Mouse (Mus musculus): Measurements from ENCODE around the gene Cysrt1.
A peak's percentile ranks its signal among the peaks of the same experiment; 100 is the strongest.
"Not testable (repeated sequence)": the region's sequence is repeated elsewhere in the genome, so short reads cannot be mapped to it uniquely, and the experiment has no call there.

Cysrt1 gene

GRCm38 (mm10) chr2:25264851-25265250 is 22.6 kb upstream of the Cysrt1 start:
- DNase-seq (ENCODE audit: low read depth, low spot score) = no peak

DNA sequence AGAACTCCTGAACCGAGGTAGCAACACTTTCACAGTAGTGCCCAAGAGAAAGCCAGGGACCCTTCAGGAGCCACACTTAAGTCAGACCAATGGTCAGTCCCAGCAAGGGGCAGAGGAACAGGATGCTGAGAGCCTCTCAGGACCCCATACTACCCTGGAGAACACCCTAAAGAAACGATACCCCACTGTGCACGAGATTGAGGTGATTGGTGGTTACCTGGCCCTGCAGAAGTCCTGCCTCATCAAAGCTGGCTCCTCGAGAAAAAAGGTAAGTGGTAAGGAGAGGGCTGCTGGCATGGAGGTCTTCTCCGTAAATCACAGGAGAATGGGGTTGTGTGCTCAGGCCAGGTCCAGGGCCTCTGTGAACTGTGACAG is 22.0 kb upstream of the Cysrt1 start:
- DNase-seq (ENCODE audit: low read depth, low spot score) = no peak

GRCm38 (mm10) chr2:25263623-25264285 is 21.5 kb upstream of the Cysrt1 start:
- DNase-seq (ENCODE audit: low read depth, low spot score) = no peak

DNA sequence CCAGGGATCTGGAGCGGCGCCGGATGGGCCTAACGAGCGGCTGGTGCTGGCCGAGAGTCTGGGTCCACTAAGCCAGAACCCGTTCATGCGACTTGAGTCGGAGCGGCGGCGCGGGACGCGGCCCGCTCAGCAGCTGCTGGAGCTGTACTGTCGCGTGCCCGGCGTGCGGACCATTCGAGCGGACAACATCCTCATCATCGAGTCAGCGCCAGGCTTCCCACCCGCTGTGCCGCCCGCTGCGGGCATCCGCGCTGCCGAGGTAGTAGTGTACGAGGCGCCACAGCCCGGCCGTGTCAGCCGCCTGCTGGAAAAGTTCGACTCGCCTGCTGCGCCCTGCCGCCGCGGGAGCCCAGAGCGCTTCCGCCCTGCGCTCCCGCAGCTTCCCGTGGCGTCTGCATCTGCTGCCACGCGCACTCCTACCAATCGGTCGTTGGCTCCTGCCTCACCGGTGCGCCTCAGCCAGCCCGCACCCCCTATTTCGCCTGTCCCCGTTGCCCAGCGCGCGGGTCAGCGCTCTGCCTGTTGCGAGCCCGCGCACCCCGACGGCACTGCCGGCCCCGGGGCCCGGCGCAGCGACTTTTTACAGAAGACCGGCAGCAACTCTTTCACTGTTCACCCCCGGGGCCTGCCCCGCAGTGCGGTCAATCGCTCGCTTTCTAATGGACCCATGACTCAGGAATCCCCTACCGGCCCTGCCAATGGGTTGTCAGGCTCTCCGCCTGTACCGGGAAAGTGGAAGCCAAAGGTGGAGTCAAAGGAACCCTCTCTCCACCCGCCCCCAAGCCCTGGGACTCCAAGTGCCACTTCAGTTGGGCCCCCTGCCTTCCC is 20.8 kb upstream of the Cysrt1 start:
- no peak for DNase-seq (ENCODE audit: low read depth, low spot score)

DNA sequence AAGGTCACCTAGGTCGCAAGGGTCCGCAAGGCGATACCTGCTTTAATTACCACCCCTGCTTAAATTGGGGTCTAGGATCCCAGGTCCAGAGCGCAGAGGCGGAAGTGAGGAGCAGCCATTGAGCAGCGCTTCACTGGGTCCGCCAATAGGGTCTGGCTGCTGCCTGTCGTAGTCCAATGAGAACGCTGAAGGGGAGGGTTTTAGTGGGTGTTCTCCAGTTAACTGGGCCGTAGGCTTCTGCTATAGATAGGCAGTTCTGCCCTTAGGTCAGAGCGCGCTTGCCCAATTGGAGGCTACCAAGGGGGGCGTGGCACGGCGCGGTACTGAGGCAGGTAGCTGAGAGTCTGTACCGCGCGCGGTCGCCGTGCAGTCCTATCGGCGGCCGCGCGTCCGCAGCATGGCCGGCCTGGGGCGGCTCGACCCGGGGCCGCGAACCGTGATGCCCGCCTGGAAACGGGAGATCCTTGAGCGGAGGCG is 20.1 kb upstream of the Cysrt1 start, which contains the start of gene Tprn:
Gene Tprn (plus strand): TSS at position 328 of the 477 bp plus-strand sequence.
- peak; percentile 90 for DNase-seq (ENCODE audit: low read depth, low spot score)

- no peak for DNase-seq (ENCODE audit: low read depth, low spot score)
Measured at GRCm38 (mm10) chr2:25261870-25262269, 19.6 kb upstream of the Cysrt1 start.

DNA sequence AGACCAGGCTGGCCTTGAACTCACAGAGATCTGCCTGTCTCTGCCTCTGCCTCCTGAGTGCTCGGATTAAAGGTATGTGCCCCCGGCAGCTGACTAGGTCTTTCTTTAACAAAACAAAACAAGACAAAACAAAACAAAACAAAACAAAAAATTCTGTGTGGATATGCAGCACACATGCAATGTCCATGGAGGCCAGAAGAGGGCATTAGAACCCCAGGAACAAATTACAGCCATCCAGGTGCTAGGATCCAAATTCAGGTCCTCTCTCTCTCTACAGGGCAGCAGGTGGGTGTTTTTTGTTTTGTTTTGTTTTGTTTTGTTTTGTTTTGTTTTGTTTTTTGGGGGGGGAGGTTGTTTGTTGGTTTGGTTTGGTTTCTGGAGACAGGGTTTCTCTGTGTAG is 16.6 kb upstream of the Cysrt1 start:
- DNase-seq (ENCODE audit: low read depth, low spot score) = no peak

GRCm38 (mm10) chr2:25257250-25257649 is 15.0 kb upstream of the Cysrt1 start:
- not testable (repeated sequence) for DNase-seq (ENCODE audit: low read depth, low spot score)

DNA sequence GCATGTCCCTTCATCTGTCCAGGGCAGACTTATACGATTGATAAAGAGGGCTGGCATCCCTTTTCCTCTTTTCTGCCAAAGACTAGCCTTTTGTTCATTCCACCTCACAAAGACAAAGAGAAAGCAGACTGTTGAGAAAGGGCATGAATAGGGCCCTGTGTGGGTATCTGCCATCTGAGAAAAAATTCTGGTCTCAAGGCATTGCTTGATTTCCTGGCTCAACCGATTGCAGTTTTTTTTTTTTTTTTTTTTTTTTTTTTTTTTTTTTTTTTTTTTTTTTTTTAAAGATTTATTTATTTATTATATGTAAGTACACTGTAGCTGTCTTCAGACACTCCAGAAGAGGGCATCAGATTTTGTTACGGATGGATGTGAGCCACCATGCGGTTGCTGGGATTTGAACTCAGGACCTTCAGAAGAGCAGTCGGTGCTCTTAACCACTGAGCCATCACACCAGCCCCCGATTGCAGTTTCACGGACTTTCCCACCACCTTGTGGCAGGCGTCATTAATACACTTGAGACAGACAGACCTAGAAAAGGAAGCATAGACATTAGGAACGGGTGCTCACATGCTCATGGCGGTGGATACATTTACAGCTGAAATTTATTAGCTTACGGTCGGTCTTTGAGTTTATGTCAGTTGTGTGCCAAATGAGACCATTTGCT is 14.3 kb upstream of the Cysrt1 start:
- DNase-seq (ENCODE audit: low read depth, low spot score) = not testable (repeated sequence)

DNA sequence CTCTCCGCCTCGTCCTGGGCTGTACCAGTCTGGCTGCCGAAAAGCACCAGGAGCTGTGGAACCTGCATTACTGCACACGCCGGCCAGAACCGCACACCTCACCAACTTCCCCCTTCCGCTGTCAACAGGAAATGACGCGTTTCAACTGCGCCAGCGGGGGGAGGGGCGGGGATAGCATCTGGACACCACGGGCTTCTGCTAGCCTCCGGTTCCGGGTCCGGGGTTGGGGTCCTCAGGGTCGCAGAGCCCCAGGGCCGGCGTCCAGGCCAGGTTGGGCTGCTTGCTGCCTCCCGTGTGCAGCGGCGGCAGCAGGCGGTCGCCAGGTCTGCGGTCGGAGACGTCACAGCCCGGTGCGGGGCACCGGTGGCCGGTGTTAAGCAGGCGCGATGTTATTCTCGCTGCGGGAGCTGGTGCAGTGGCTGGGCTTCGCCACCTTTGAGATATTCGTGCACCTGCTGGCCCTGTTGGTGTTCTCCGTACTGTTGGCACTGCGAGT is 13.1 kb upstream of the Cysrt1 start, which contains the start of gene Tmem203:
Gene Tmem203 (plus strand): TSS at position 156 of the 496 bp plus-strand sequence.
- DNase-seq (ENCODE audit: low read depth, low spot score) = peak; percentile 92

DNA sequence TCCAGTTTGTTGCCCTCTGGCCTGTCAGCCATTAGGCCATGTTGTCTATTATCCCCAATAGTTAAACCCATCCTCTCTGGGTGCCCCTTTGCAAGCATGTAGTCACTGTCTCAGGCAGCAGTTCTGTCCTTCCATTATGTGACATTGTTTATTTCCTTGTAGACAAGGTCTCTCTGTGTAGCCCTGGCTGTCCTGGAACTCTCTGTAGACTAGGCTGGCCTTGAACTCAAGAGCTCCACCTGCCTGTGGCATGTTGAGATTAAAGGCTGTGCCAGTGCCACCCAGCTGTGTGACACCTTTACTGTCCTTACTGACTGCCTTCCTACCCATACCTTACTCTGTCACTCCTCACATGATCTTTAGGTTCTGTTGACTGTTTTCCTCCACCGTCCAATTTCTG is 10.1 kb upstream of the Cysrt1 start:
- DNase-seq (ENCODE audit: low read depth, low spot score) = no peak

- DNase-seq (ENCODE audit: low read depth, low spot score) = no peak
Measured at GRCm38 (mm10) chr2:25246183-25247072, 4.2 kb upstream of the Cysrt1 start, which contains the start of gene AL732309.1. TSS of gene AL732309.1 (minus strand) at chr2:25246863.

GRCm38 (mm10) chr2:25244144-25244543 is 1.9 kb upstream of the Cysrt1 start:
- DNase-seq (ENCODE audit: low read depth, low spot score) = no peak

GRCm38 (mm10) chr2:25243342-25243741 is 1.1 kb upstream of the Cysrt1 start:
- no peak for DNase-seq (ENCODE audit: low read depth, low spot score)

DNA sequence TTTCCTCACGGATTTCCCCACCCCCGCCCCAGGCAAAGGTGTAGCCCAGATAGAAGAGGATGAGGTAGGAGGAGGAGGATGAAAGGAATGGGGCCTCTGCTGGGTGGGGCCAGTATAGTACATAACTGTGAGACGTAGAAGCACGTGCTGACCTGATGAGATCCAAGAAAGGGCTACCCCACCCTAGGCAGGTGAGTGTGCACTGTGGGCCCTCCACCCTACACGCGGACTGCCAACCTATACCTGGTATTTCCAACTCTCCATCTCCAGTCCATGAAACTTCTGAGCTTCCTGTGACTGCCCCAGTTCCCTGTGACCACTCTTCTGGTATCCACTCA is 845 bp downstream of the Cysrt1 start:
- no peak for DNase-seq (ENCODE audit: low read depth, low spot score)

DNA sequence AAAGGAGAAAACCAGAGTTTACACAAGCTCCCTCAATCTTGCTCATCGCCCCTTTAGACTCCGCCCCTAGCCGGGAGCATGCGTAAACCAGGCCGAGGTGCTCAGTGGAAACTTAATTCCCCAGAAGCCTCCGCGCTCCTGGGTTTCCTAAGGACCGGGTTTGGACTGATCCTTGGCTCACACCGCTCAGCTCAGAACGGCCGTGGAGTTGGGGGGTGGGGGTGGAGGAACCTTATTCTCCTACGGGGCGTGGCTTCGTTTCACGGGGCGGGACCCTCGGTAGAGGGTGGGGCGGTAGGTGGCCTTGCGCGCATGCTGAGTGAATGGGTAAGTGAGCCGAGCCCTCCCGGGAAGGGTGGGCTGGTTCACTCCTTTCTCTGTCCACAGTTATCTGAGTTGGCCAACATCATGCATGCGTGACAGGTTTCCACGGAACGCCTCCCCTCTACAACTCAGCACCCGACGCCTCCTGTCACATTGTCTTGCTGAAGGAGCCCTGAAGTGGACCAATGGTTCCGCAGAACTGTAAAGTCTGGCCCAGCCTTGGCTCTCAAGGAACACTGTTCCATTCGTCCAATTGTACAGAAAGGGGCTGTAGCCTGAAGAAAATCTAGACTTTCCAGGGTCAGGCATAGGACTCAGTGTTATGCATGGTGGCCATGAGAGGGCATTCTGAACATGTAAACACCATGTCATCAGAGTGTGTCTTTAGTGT is 1.4 kb downstream of the Cysrt1 start:
- DNase-seq (ENCODE audit: low read depth, low spot score) = peak; percentile 65

GRCm38 (mm10) chr2:25240310-25240709 is 1.9 kb downstream of the Cysrt1 start:
- DNase-seq (ENCODE audit: low read depth, low spot score) = no peak

DNA sequence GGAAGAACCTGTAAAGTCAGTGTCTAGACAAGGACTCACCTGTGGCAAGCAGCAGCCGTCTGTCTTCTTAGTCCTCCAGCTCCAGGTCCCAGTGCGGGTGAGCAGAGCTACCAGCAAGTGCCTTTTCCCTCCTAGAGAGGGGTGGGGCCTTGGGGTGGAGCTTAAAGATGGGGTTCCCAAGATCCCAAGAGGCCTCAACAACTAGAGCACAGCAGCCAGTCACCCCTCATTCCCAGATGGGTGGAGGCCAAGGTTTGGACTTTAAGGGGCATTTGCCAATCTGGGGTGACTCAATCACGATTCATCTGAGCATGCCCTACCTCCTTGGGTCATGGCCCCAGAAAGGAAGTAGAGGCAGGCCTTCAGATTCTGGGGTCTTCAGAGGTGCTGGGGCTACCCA is 2.5 kb downstream of the Cysrt1 start:
- DNase-seq (ENCODE audit: low read depth, low spot score) = no peak

DNA sequence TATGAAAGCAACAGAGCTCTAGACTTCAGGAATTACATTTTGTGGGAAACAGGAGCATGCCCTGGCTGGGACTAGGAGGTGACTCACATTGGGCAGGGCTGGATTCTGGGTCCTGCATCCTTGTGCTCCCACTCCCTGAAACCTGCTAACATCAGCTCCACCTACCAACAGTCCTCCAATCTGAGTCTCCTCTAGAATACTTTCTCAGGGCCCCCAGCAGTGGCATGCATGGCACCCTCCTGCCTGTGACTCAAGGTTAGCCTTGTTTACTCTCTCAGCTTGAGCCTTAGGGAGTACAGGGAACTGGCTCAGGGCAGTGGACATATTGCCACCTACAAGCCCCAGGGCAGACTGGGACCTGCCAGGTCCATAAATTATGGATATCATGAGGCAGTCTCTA is 4.1 kb downstream of the Cysrt1 start:
- DNase-seq (ENCODE audit: low read depth, low spot score) = no peak

GRCm38 (mm10) chr2:25237522-25237921 is 4.7 kb downstream of the Cysrt1 start:
- no peak for DNase-seq (ENCODE audit: low read depth, low spot score)
